Mouse (Mus musculus): ENCODE data around the gene Vmn1r142. TPM values are rescaled to one million over a fixed set of nuclear protein-coding genes. Genes with fewer than 3 reads are reported as not detected.

The Vmn1r142 gene
- not detected in 2 replicates for polyA plus RNA-seq (2012; rRNA removed)

GRCm38 (mm10) chr7:22163935-22164334 lies at the start of gene Vmn1r142:
TSS of gene Vmn1r142 (minus strand) at chr7:22164035.

GRCm38 (mm10) chr7:22201164-22201563 lies 37.3 kb upstream of the Vmn1r142 start, which contains the start of gene Gm8653:
TSS of gene Gm8653 (minus strand) at chr7:22201264.

DNA sequence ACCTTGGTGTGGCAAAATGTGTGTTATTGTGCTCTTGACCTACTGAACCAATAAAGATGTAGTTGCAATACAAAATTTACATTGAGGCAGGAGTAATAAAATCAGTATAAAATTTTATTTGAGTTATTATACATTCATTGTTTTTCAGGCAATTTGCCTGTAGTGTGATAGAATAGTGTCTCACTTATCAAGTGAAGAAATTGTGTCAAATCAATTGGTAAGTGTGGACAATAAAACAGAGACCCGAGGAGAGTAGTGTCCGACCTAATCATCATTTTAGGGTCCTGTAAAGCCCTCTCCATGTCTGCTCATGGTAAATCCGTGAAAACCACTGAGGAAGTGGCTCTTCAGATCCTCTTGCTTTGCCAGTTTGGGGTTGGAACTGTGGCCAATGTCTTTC lies 25.2 kb upstream of the Vmn1r142 start, which contains the start of gene Vmn1r143:
Gene Vmn1r143 (plus strand): TSS at position 301 of the 400 bp plus-strand sequence.

GRCm38 (mm10) chr7:22134641-22135040 lies 29.2 kb downstream of the Vmn1r142 start, which contains the start of gene Gm10666:
TSS of gene Gm10666 (minus strand) at chr7:22134741.

GRCm38 (mm10) chr7:22118145-22118544 lies 45.7 kb downstream of the Vmn1r142 start, which contains the start of gene Gm16451:
TSS of gene Gm16451 (minus strand) at chr7:22118245.

Other genes starting within 250 kb of the Vmn1r142 start
- gene Gm5891, start 242.7 kb downstream of the Vmn1r142 start, polyA plus RNA-seq (2012; rRNA removed), result not detected in 2 replicates
- not detected in 2 replicates for gene Vmn1r137, start 169.4 kb downstream of the Vmn1r142 start, polyA plus RNA-seq (2012; rRNA removed)
- not detected in 2 replicates for gene Vmn1r138, start 135.1 kb downstream of the Vmn1r142 start, polyA plus RNA-seq (2012; rRNA removed)
- not detected in 2 replicates for gene Gm6176, start 107.7 kb downstream of the Vmn1r142 start, polyA plus RNA-seq (2012; rRNA removed)
- gene Vmn1r139, start 95.0 kb downstream of the Vmn1r142 start, polyA plus RNA-seq (2012; rRNA removed), result not detected in 2 replicates
- not detected in 2 replicates for gene Gm16451, start 45.8 kb downstream of the Vmn1r142 start, polyA plus RNA-seq (2012; rRNA removed)
- gene Gm10666, start 29.3 kb downstream of the Vmn1r142 start, polyA plus RNA-seq (2012; rRNA removed), result not detected in 2 replicates
- gene Vmn1r143, start 25.3 kb upstream of the Vmn1r142 start, polyA plus RNA-seq (2012; rRNA removed), result not detected in 2 replicates
- gene Gm8653, start 37.2 kb upstream of the Vmn1r142 start, polyA plus RNA-seq (2012; rRNA removed), result not detected in 2 replicates
- not detected in 2 replicates for gene Gm8453, start 65.4 kb upstream of the Vmn1r142 start, polyA plus RNA-seq (2012; rRNA removed)
- not detected in 2 replicates for gene Gm4187, start 165.7 kb upstream of the Vmn1r142 start, polyA plus RNA-seq (2012; rRNA removed)
- not detected in 2 replicates for gene Gm8660, start 207.0 kb upstream of the Vmn1r142 start, polyA plus RNA-seq (2012; rRNA removed)
- gene Vmn1r148, start 249.5 kb upstream of the Vmn1r142 start, polyA plus RNA-seq (2012; rRNA removed), result not detected in 2 replicates

Data from central nervous system, embryonic 14 days (tissue).